Mouse (Mus musculus) limb, embryonic 11.5 days (tissue): ENCODE results near the gene Olfr472. TPM values are rescaled to one million over a fixed set of nuclear protein-coding genes. Genes with fewer than 3 reads are reported as not detected.
"Not testable (repeated sequence)": the region's sequence is repeated elsewhere in the genome, so short reads cannot be mapped to it uniquely, and the experiment has no call there.

Experiments
- ATAC-seq: fragments of 200-750 bp; cut with Nextera tagmentation; 2 replicates; pipeline ENCODE4 v1.8.0; 2017; ENCODE audit warnings: low read depth; ENCODE audit not compliant: insufficient number of reproducible peaks, low FRiP score, low TSS enrichment
- DNase-seq: peaks from one replicate; pipeline ENCODE4 v3.0.0-alpha.2; 2015; ENCODE audit warnings: low spot score
- H3K27ac ChIP-seq: fragments of 300-500 bp; sonication (generic); replicated peaks from 2 replicates; pipeline ENCODE4 v1.5.1; 2014; ENCODE audit warnings: low read depth, mild to moderate bottlenecking, low read length
- H3K27me3 ChIP-seq: fragments of 300-500 bp; sonication (generic); 2 replicates; pipeline ENCODE4 v1.6.1; 2014; ENCODE audit warnings: mild to moderate bottlenecking, low read length, mixed read lengths; ENCODE audit not compliant: control insufficient read depth, insufficient read depth
- H3K36me3 ChIP-seq: fragments of 300-500 bp; sonication (generic); 2 replicates; pipeline ENCODE4 v1.6.1; 2014; ENCODE audit warnings: mild to moderate bottlenecking, low read length, moderate library complexity, mixed read lengths; ENCODE audit not compliant: control insufficient read depth, insufficient read depth
- H3K4me1 ChIP-seq: fragments of 300-500 bp; sonication (generic); 2 replicates; pipeline ENCODE4 v1.6.1; 2014; ENCODE audit warnings: low read length, mixed read lengths; ENCODE audit not compliant: control insufficient read depth, insufficient read depth
- H3K4me2 ChIP-seq: fragments of 300-500 bp; sonication (generic); 2 replicates; pipeline ENCODE4 v1.6.1; 2014; ENCODE audit warnings: low read depth, mild to moderate bottlenecking, moderate library complexity; ENCODE audit not compliant: severe bottlenecking
- H3K4me3 ChIP-seq: fragments of 300-500 bp; sonication (generic); 2 replicates; pipeline ENCODE4 v1.5.1; 2014; ENCODE audit warnings: low read depth, low read length
- H3K9ac ChIP-seq: fragments of 300-500 bp; sonication (generic); 2 replicates; pipeline ENCODE4 v1.6.1; 2014; ENCODE audit warnings: mild to moderate bottlenecking, low read length
- H3K9me3 ChIP-seq: fragments of 300-500 bp; sonication (generic); 2 replicates; pipeline ENCODE4 v1.6.1; 2016; ENCODE audit warnings: low read length; ENCODE audit not compliant: control insufficient read depth
- WGBS: fragments of 180-500 bp; shearing (Covaris S2); extraction: QIAGEN DNeasy Blood & Tissue Kit; methylation state at CpG from one replicate; pipeline ENCODE4 v1.1.7; 2014; 5-methylcytosine and 5-hydroxymethylcytosine counted together
- polyA plus RNA-seq: library from polyadenylated mRNA; unstranded; fragments of >200 nt; fragmentation: Nextera tagmentation; extraction: Ambion mirVana; gene quantifications from 2 replicates; pipeline ENCODE4 v1.2.1, GENCODE M21; 2014

The Olfr472 gene
- polyA plus RNA-seq: not detected in 2 replicates

GRCm38 (mm10) chr7:107897602-107898001, at the start of gene Olfr472:
Gene Olfr472 (plus strand): TSS chr7:107897902.
- H3K27ac ChIP-seq: no peak within 1 kb of the TSS
- H3K9ac ChIP-seq: no peak within 1 kb of the TSS
- H3K4me1 ChIP-seq: no peaks in the 10 kb centered on the region
- H3K27me3 ChIP-seq: no peaks in the 10 kb centered on the region
- ATAC-seq (no peak), DNase-seq (no peak)
- no peaks in the 10 kb centered on the region for H3K36me3 ChIP-seq
- no peak within 1 kb of the TSS for H3K4me2 ChIP-seq
- no peaks in the 10 kb centered on the region for H3K9me3 ChIP-seq
- H3K4me3 ChIP-seq: no peak within 1 kb of the TSS

- H3K27ac ChIP-seq: no peak within 1 kb of the TSS
- no peaks in the 10 kb centered on the region for H3K36me3 ChIP-seq
- no peak within 1 kb of the TSS for H3K4me2 ChIP-seq
- DNase-seq (no peak), ATAC-seq (no peak)
- WGBS: 96% methylated on average over 1 of the region's 1 CpGs
- H3K27me3 ChIP-seq: no peaks in the 10 kb centered on the region
- H3K9ac ChIP-seq: no peak within 1 kb of the TSS
- H3K9me3 ChIP-seq: no peaks in the 10 kb centered on the region
- H3K4me3 ChIP-seq: no peak within 1 kb of the TSS
- no peaks in the 10 kb centered on the region for H3K4me1 ChIP-seq
Observed at GRCm38 (mm10) chr7:107930146-107930545, 32.4 kb downstream of the Olfr472 start, which contains the start of gene Olfr473. Gene Olfr473 (plus strand): TSS chr7:107930446.

DNA sequence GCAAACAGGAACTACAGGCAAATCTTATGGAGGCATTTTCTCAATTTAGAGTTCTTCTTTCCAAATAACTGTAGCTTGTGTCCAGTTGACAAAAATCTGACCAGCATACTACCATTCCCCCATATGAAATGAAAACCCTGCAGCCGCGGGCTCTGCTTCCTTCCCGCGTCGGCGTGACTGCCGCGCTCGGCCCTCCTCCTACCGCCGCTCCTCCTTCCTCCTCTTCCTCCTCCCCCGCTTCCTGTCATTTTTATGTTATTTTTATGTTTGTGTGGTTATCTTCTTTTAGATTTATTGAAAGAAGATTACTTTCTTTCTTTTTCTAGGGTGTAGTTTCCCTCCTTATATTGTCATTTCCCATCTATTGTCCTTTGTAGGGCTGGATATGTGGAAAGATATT, 54.8 kb downstream of the Olfr472 start:
- not testable (repeated sequence) for H3K4me1 ChIP-seq, H3K36me3 ChIP-seq, H3K4me3 ChIP-seq, DNase-seq, H3K9ac ChIP-seq, H3K27ac ChIP-seq, H3K27me3 ChIP-seq, H3K4me2 ChIP-seq, H3K9me3 ChIP-seq, ATAC-seq
- 99% methylated on average over 12 of the region's 12 CpGs for WGBS

DNA sequence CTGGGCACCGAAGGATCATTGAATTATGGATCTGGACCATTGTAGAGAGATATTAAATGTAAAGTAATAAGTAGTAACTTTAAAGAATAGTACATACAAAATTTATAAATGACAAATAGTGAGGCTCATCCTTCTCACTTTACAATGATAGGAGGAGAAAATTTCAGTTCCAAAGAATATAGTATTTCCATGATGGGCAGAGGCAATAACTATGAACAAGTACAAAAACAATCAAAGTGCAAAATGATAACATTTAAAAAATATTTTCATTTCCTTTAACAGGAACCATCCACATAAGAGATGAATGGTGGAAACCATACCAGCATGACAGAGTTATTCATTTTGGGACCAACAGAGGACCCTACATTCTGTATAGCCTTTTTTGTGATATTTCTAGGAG, 56.6 kb downstream of the Olfr472 start, which contains the start of gene Olfr474:
Gene Olfr474, plus strand, starts transcription at position 301 of the 400 bp plus-strand sequence.
- no peaks in the 10 kb centered on the region for H3K9me3 ChIP-seq
- ATAC-seq: no peak
- no peak within 1 kb of the TSS for H3K9ac ChIP-seq

More for the DNA sequence above, 56.6 kb downstream of the Olfr472 start, which contains the start of gene Olfr474:
- DNase-seq: no peak
- Histone ChIP-seq H3K4me1 (no peaks in the 10 kb centered on the region), H3K4me3 (no peak within 1 kb of the TSS), H3K27me3 (no peaks in the 10 kb centered on the region), H3K36me3 (no peaks in the 10 kb centered on the region), H3K4me2 (no peak within 1 kb of the TSS), H3K27ac (no peak within 1 kb of the TSS)
- WGBS: 76% methylated on average over 1 of the region's 1 CpGs

Other genes with a start within 250 kb of the Olfr472 start
- 0.47 and 0.92 TPM in 2 replicates for gene Cyb5r2, start 139.9 kb upstream of the Olfr472 start, polyA plus RNA-seq
- not detected in 2 replicates for gene Ovch2, start 96.7 kb upstream of the Olfr472 start, polyA plus RNA-seq
- gene Olfr467, start 85.6 kb upstream of the Olfr472 start, polyA plus RNA-seq: not detected in 2 replicates
- gene Olfr469, start 72.4 kb upstream of the Olfr472 start, polyA plus RNA-seq: not detected in 2 replicates
- gene Olfr470, start 50.4 kb upstream of the Olfr472 start, polyA plus RNA-seq: not detected in 2 replicates
- not detected in 2 replicates for gene Olfr473, start 32.5 kb downstream of the Olfr472 start, polyA plus RNA-seq
- gene Olfr474, start 56.7 kb downstream of the Olfr472 start, polyA plus RNA-seq: not detected in 2 replicates
- not detected in 2 replicates for gene Olfr476, start 66.9 kb downstream of the Olfr472 start, polyA plus RNA-seq
- gene Olfr477, start 88.8 kb downstream of the Olfr472 start, polyA plus RNA-seq: not detected in 2 replicates
- gene Olfr478, start 136.1 kb downstream of the Olfr472 start, polyA plus RNA-seq: not detected in 2 replicates
- gene Olfr479, start 152.8 kb downstream of the Olfr472 start, polyA plus RNA-seq: not detected in 2 replicates
- not detected in 2 replicates for gene Olfr480, start 169.4 kb downstream of the Olfr472 start, polyA plus RNA-seq
- gene Olfr481, start 182.0 kb downstream of the Olfr472 start, polyA plus RNA-seq: not detected in 2 replicates
- 0.07 TPM in 1 of 2 replicates, not detected in the other for gene Olfr482, start 199.7 kb downstream of the Olfr472 start, polyA plus RNA-seq
- gene Olfr483, start 202.9 kb downstream of the Olfr472 start, polyA plus RNA-seq: not detected in 2 replicates
- not detected in 2 replicates for gene Olfr484, start 229.5 kb downstream of the Olfr472 start, polyA plus RNA-seq